Mouse (Mus musculus): ENCODE results near the gene H2-DMa. TPM values are rescaled to one million over a fixed set of nuclear protein-coding genes. Genes with fewer than 3 reads are reported as not detected.

Gene H2-DMa
- total and polyA plus RNA-seq, 2 experiments from 2014 or later: 4.2 to 7.2 TPM

- Histone ChIP-seq H3K4me2 (ENCODE audit: low read depth, low read length) (no peak overlapping the region), H3K36me3 (replicated peaks; ENCODE audit: control insufficient read depth, insufficient read depth, low read length) (0 out of 2 replicates have a peak, but pooled peaks cover 3% of the 10 kb centered on the region), H3K9ac (replicated peaks; ENCODE audit: low read depth, low read length) (no peak overlapping the region), H3K9me3 (replicated peaks; ENCODE audit: control insufficient read depth, low read length) (peaks cover 5% of the 10 kb centered on the region; the same call in 1 of the 2 replicates), H3K27ac (ENCODE audit: low read depth) (no peak overlapping the region), H3K4me1 (ENCODE audit: control insufficient read depth, insufficient read depth) (no peaks in the 10 kb centered on the region), H3K4me3 (ENCODE audit: low read depth, low read length) (no peak overlapping the region), H3K27me3 (ENCODE audit: control insufficient read depth, insufficient read depth, low read length) (no peaks in the 10 kb centered on the region)
- DNase-seq (ENCODE audit: low spot score): no peak
- no peak for TF ChIP-seq EP300 (IDR thresholded peaks at IDR 0.05; ENCODE audit: low read depth)
- no peak for TF ChIP-seq CTCF (IDR thresholded peaks at IDR 0.05; ENCODE audit: low read depth)
- ATAC-seq (ENCODE audit: insufficient read depth, low read depth): no peak
- 79% methylated on average over 9 of the region's 9 CpGs for WGBS
Measured at GRCm38 (mm10) chr17:34104804-34105203, 14.5 kb upstream of the H2-DMa start.

GRCm38 (mm10) chr17:34106555-34106954, 12.8 kb upstream of the H2-DMa start:
- H3K36me3 ChIP-seq (replicated peaks; ENCODE audit: control insufficient read depth, insufficient read depth, low read length): peaks cover 21% of the 10 kb centered on the region
- no peaks in the 10 kb centered on the region for H3K27me3 ChIP-seq (ENCODE audit: control insufficient read depth, insufficient read depth, low read length)
- WGBS: 79% methylated on average over 7 of the region's 7 CpGs
- no peak for ATAC-seq (ENCODE audit: insufficient read depth, low read depth)
- peaks cover 5% of the 10 kb centered on the region; the same call in 1 of the 2 replicates for H3K9me3 ChIP-seq (replicated peaks; ENCODE audit: control insufficient read depth, low read length)
- H3K4me3 ChIP-seq (ENCODE audit: low read depth, low read length): no peak overlapping the region
- H3K4me1 ChIP-seq (ENCODE audit: control insufficient read depth, insufficient read depth): no peaks in the 10 kb centered on the region
- H3K9ac ChIP-seq (replicated peaks; ENCODE audit: low read depth, low read length): no peak overlapping the region
- TF ChIP-seq CTCF (IDR thresholded peaks at IDR 0.05; ENCODE audit: low read depth) (no peak), EP300 (IDR thresholded peaks at IDR 0.05; ENCODE audit: low read depth) (no peak)
- DNase-seq (ENCODE audit: low spot score): no peak
- no peak overlapping the region for H3K4me2 ChIP-seq (ENCODE audit: low read depth, low read length)
- H3K27ac ChIP-seq (ENCODE audit: low read depth): no peak overlapping the region

- no peaks in the 10 kb centered on the region for H3K4me1 ChIP-seq (ENCODE audit: control insufficient read depth, insufficient read depth)
- H3K27ac ChIP-seq (ENCODE audit: low read depth): no peak overlapping the region
- H3K4me3 ChIP-seq (ENCODE audit: low read depth, low read length): no peak overlapping the region
- ATAC-seq (ENCODE audit: insufficient read depth, low read depth): no peak
- no peak overlapping the region for H3K9ac ChIP-seq (replicated peaks; ENCODE audit: low read depth, low read length)
- no peaks in the 10 kb centered on the region for H3K27me3 ChIP-seq (ENCODE audit: control insufficient read depth, insufficient read depth, low read length)
- peaks cover 28% of the 10 kb centered on the region for H3K36me3 ChIP-seq (replicated peaks; ENCODE audit: control insufficient read depth, insufficient read depth, low read length)
- WGBS: 80% methylated on average over 7 of the region's 7 CpGs
- no peak for DNase-seq (ENCODE audit: low spot score)
- no peak overlapping the region for H3K4me2 ChIP-seq (ENCODE audit: low read depth, low read length)
- no peak for TF ChIP-seq CTCF (IDR thresholded peaks at IDR 0.05; ENCODE audit: low read depth)
- no peak for TF ChIP-seq EP300 (IDR thresholded peaks at IDR 0.05; ENCODE audit: low read depth)
- peaks cover 5% of the 10 kb centered on the region; the same call in 1 of the 2 replicates for H3K9me3 ChIP-seq (replicated peaks; ENCODE audit: control insufficient read depth, low read length)
Measured at GRCm38 (mm10) chr17:34107109-34107867, 12.1 kb upstream of the H2-DMa start.

GRCm38 (mm10) chr17:34108460-34108859, 10.9 kb upstream of the H2-DMa start:
- Histone ChIP-seq H3K36me3 (replicated peaks; ENCODE audit: control insufficient read depth, insufficient read depth, low read length) (peaks cover 40% of the 10 kb centered on the region), H3K9ac (replicated peaks; ENCODE audit: low read depth, low read length) (no peak overlapping the region), H3K4me1 (ENCODE audit: control insufficient read depth, insufficient read depth) (no peaks in the 10 kb centered on the region), H3K9me3 (replicated peaks; ENCODE audit: control insufficient read depth, low read length) (peaks cover 5% of the 10 kb centered on the region; the same call in 1 of the 2 replicates), H3K27me3 (ENCODE audit: control insufficient read depth, insufficient read depth, low read length) (no peaks in the 10 kb centered on the region), H3K4me2 (ENCODE audit: low read depth, low read length) (no peak overlapping the region), H3K27ac (ENCODE audit: low read depth) (no peak overlapping the region), H3K4me3 (ENCODE audit: low read depth, low read length) (no peak overlapping the region)
- WGBS: 83% methylated on average over 5 of the region's 6 CpGs
- no peak for TF ChIP-seq CTCF (IDR thresholded peaks at IDR 0.05; ENCODE audit: low read depth)
- TF ChIP-seq EP300 (IDR thresholded peaks at IDR 0.05; ENCODE audit: low read depth): no peak
- ATAC-seq (ENCODE audit: insufficient read depth, low read depth) (no peak), DNase-seq (ENCODE audit: low spot score) (no peak)

- DNase-seq (ENCODE audit: low spot score) (no peak), ATAC-seq (ENCODE audit: insufficient read depth, low read depth) (no peak)
- H3K4me1 ChIP-seq (ENCODE audit: control insufficient read depth, insufficient read depth): no peaks in the 10 kb centered on the region
- no peaks in the 10 kb centered on the region for H3K27me3 ChIP-seq (ENCODE audit: control insufficient read depth, insufficient read depth, low read length)
- H3K27ac ChIP-seq (ENCODE audit: low read depth): 0 out of 2 replicates have a peak overlapping the region, but pooled peaks have one; percentile 34
- H3K36me3 ChIP-seq (replicated peaks; ENCODE audit: control insufficient read depth, insufficient read depth, low read length): peaks cover 48% of the 10 kb centered on the region
- no peak overlapping the region for H3K4me3 ChIP-seq (ENCODE audit: low read depth, low read length)
- no peak overlapping the region for H3K4me2 ChIP-seq (ENCODE audit: low read depth, low read length)
- 75% methylated on average over 14 of the region's 14 CpGs for WGBS
- TF ChIP-seq CTCF (IDR thresholded peaks at IDR 0.05; ENCODE audit: low read depth) (peak; percentile 19; the same call in 1 of the 2 replicates), EP300 (IDR thresholded peaks at IDR 0.05; ENCODE audit: low read depth) (no peak)
- H3K9me3 ChIP-seq (replicated peaks; ENCODE audit: control insufficient read depth, low read length): peaks cover 5% of the 10 kb centered on the region; the same call in 1 of the 2 replicates
- H3K9ac ChIP-seq (replicated peaks; ENCODE audit: low read depth, low read length): no peak overlapping the region
Measured at GRCm38 (mm10) chr17:34109038-34109805, 10.1 kb upstream of the H2-DMa start.
